Mouse (Mus musculus) heart, postnatal 0 days (tissue): ENCODE measurements at regions not wholly inside any gene's neighbourhood (a gene's known extent, or its start where the extent isn't known, plus 50 kb on each side); places are given as distances from the start of the nearest gene placed in this dataset.

ENCODE experiments used
- CTCF ChIP-seq: IDR thresholded peaks from 2 replicates; pipeline ENCODE4 v1.5.1; 2016; ENCODE audit warnings: antibody characterized with exemption, control low read depth, low read depth
- EP300 ChIP-seq: IDR thresholded peaks from 2 replicates; pipeline ENCODE4 v1.6.1; 2016; ENCODE audit warnings: antibody characterized with exemption, low read depth

DNA sequence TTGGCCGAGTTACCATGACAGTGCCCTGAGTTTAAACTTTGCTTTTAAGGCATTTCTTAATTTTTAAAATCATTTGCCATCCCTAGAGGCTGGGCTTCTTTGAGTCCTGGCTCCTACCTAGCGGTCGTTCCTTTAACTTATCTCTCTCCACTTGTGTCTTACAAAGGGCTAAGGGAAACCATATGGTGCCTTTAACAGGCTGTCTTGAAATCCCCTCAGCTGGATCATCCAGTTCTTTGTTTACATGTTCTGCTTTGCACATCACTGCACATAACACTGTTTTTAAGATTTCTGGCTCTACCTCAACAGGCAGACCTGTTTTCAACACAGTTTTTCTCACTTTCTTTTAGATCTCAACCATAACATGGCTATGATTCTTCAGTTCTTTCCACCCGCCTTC, 50.4 kb upstream of the Hspb3 start:
- TF ChIP-seq CTCF (no peak), EP300 (no peak)
